Mouse (Mus musculus): ENCODE measurements around the gene Olfr466. TPM values are rescaled to one million over a fixed set of nuclear protein-coding genes. Genes with fewer than 3 reads are reported as not detected.

Olfr466 gene
- total and polyA plus RNA-seq, 3 experiments, result not detected

DNA sequence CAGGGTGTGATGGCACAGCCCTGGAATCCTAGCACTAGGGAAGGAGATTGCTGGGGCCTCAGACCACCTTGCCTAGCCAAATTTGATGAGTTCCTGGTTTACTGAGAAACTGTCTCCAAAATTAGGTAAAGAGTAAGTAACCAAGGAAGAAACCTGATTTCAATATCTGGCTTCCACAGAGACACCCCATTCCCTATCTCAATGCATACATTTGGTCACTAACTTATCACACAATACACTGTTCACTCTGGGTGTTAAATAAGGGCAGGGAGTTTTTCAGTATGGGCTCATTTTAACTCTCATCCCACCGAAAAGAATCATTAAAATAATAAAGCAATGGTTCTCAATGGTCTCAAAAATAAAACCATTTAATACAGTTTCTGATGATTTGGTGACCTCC is 50.6 kb downstream of the Olfr466 start:
- peak; percentile 4 for DNase-seq (ENCODE audit: low read depth, low spot score)
- H3K79me2 ChIP-seq (ENCODE audit: control insufficient read depth, insufficient read depth, low read length, poor library complexity), result no peaks in the 10 kb centered on the region
- TF ChIP-seq JUND (IDR thresholded peaks at IDR 0.05; ENCODE audit: low read depth, low read length), result no peak
- peak; percentile 44; the same call in 1 of the 2 replicates for TF ChIP-seq RCOR1 (IDR thresholded peaks at IDR 0.05; ENCODE audit: low read depth, low read length)
- no peak for TF ChIP-seq ZC3H11A (IDR thresholded peaks at IDR 0.05; ENCODE audit: low read depth, low read length)
- TF ChIP-seq EP300 (IDR thresholded peaks at IDR 0.05; ENCODE audit: low read depth in 1 of 2, low read length in 2 of 2), result peak in 1 of 2 experiments; percentile 62; a peak in 1 of 4 replicates
- TF ChIP-seq TCF12 (IDR thresholded peaks at IDR 0.05; ENCODE audit: low read depth, low read length), result peak; percentile 69; the same call in 1 of the 2 replicates
- no peak for TF ChIP-seq CHD1 (IDR thresholded peaks at IDR 0.05; ENCODE audit: low read depth, low read length)
- peak; percentile 34; the same call in 1 of the 2 replicates for TF ChIP-seq GATA1 (IDR thresholded peaks at IDR 0.05; ENCODE audit: low read depth, low read length)
- TF ChIP-seq USF2 (IDR thresholded peaks at IDR 0.05; ENCODE audit: borderline replicate concordance in 1 of 2, insufficient read depth in 1 of 2, low read depth in 1 of 2, low read length in 2 of 2), result no peak
- H3K9me3 ChIP-seq (replicated peaks; ENCODE audit: insufficient read depth, low read length), result no peaks in the 10 kb centered on the region
- no peaks in the 10 kb centered on the region; a peak in 1 of 4 replicates for H3K4me1 ChIP-seq (ENCODE audit: control insufficient read depth in 1 of 2, insufficient read depth in 2 of 2, low read length in 2 of 2)
- no peak overlapping the region for H3K4me3 ChIP-seq (ENCODE audit: control insufficient read depth in 1 of 2, insufficient read depth in 1 of 2, low read depth in 2 of 2, low read length in 2 of 2)
- no peaks in the 10 kb centered on the region for H3K36me3 ChIP-seq (ENCODE audit: control insufficient read depth in 1 of 2, insufficient read depth in 2 of 2, low read length in 2 of 2)
- no peaks in the 10 kb centered on the region for H3K27me3 ChIP-seq (ENCODE audit: control insufficient read depth in 1 of 2, insufficient read depth in 2 of 2, low read length in 2 of 2)
- H3K27ac ChIP-seq (ENCODE audit: control insufficient read depth, low read depth, low read length), result no peak overlapping the region
- no peak overlapping the region for H3K9ac ChIP-seq (ENCODE audit: control insufficient read depth, low read depth, low read length, poor library complexity, severe bottlenecking)

Other genes starting within 250 kb of the Olfr466 start
- not detected in 2 replicates for gene Cntnap3, start 246.3 kb upstream of the Olfr466 start, total RNA-seq (2012; rRNA removed)
- gene Cntnap3, start 246.3 kb upstream of the Olfr466 start, polyA plus RNA-seq (2012; ENCODE audit: insufficient read depth in 1 of 2, insufficient read length in 2 of 2, low read depth in 1 of 2, low replicate concordance in 2 of 2, missing spikeins in 1 of 2), result not detected
- not detected in 2 replicates for gene Spata31, start 232.8 kb upstream of the Olfr466 start, total RNA-seq (2012; rRNA removed)
- gene Spata31, start 232.8 kb upstream of the Olfr466 start, polyA plus RNA-seq (2012; ENCODE audit: insufficient read depth in 1 of 2, insufficient read length in 2 of 2, low read depth in 1 of 2, low replicate concordance in 2 of 2, missing spikeins in 1 of 2), result not detected
- not detected in 2 replicates for gene Spata31d1c, start 117.2 kb upstream of the Olfr466 start, total RNA-seq (2012; rRNA removed)
- not detected for gene Spata31d1c, start 117.2 kb upstream of the Olfr466 start, polyA plus RNA-seq (2012; ENCODE audit: insufficient read depth in 1 of 2, insufficient read length in 2 of 2, low read depth in 1 of 2, low replicate concordance in 2 of 2, missing spikeins in 1 of 2)
- gene Prss47, start 97.5 kb upstream of the Olfr466 start, total RNA-seq (2012; rRNA removed), result not detected in 2 replicates
- not detected for gene Prss47, start 97.5 kb upstream of the Olfr466 start, polyA plus RNA-seq (2012; ENCODE audit: insufficient read depth in 1 of 2, insufficient read length in 2 of 2, low read depth in 1 of 2, low replicate concordance in 2 of 2, missing spikeins in 1 of 2)
- 45.7 and 47.9 TPM in 2 replicates for gene Mfsd14b, start 37.3 kb upstream of the Olfr466 start, total RNA-seq (2012; rRNA removed)
- 10 to 100 TPM in 1 of 2 experiments, not detected in 1; 48.1 TPM for gene Mfsd14b, start 37.3 kb upstream of the Olfr466 start, polyA plus RNA-seq (2012; ENCODE audit: insufficient read depth in 1 of 2, insufficient read length in 2 of 2, low read depth in 1 of 2, low replicate concordance in 2 of 2, missing spikeins in 1 of 2)
- gene Olfr465-ps1, start 12.2 kb upstream of the Olfr466 start, total RNA-seq (2012; rRNA removed), result not detected in 2 replicates
- gene Olfr465-ps1, start 12.2 kb upstream of the Olfr466 start, polyA plus RNA-seq (2012; ENCODE audit: insufficient read depth in 1 of 2, insufficient read length in 2 of 2, low read depth in 1 of 2, low replicate concordance in 2 of 2, missing spikeins in 1 of 2), result not detected
- 0.04 TPM in 1 of 2 replicates, not detected in the other for gene Nlrp4f, start 55.7 kb downstream of the Olfr466 start, total RNA-seq (2012; rRNA removed)
- not detected for gene Nlrp4f, start 55.7 kb downstream of the Olfr466 start, polyA plus RNA-seq (2012; ENCODE audit: insufficient read depth in 1 of 2, insufficient read length in 2 of 2, low read depth in 1 of 2, low replicate concordance in 2 of 2, missing spikeins in 1 of 2)
- gene Gm10775, start 109.3 kb downstream of the Olfr466 start, total RNA-seq (2012; rRNA removed), result not detected in 2 replicates
- gene Gm10775, start 109.3 kb downstream of the Olfr466 start, polyA plus RNA-seq (2012; ENCODE audit: insufficient read depth in 1 of 2, insufficient read length in 2 of 2, low read depth in 1 of 2, low replicate concordance in 2 of 2, missing spikeins in 1 of 2), result under 1 TPM in 1 of 2 experiments, not detected in 1; 0.21 TPM
- gene Zfp369, start 128.6 kb downstream of the Olfr466 start, total RNA-seq (2012; rRNA removed), result 14.1 and 14.7 TPM in 2 replicates
- 10 to 100 TPM in 1 of 2 experiments, not detected in 1; 15.3 TPM for gene Zfp369, start 128.6 kb downstream of the Olfr466 start, polyA plus RNA-seq (2012; ENCODE audit: insufficient read depth in 1 of 2, insufficient read length in 2 of 2, low read depth in 1 of 2, low replicate concordance in 2 of 2, missing spikeins in 1 of 2)